Mouse (Mus musculus) thymus, postnatal 14 days (tissue): ENCODE results near the gene Syne3.

Experiments
- DNase-seq: peaks from one replicate; pipeline ENCODE4 v3.0.0; 2021

Gene Syne3

DNA sequence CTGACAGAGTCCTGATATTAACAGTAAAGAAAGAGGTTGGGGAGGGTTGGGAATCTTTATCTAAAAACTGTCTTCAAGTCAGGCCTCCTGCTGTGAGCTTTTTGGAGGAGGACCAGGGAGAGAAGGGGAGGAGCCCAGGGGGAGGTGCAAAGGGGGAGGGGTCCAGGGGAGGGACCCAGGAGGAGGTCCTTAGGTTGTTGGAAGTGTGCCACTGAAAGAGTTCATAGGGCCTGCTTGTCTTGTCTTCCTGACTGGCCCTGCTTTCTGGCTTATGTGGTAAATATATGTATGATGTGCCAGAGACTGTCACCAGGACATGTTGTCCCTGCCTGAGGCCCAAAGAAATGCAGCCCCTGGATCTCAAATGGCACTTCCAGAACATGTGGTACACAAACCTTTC is 49.2 kb downstream of the Syne3 start:
- DNase-seq, result no peak

- DNase-seq, result no peak
Observed at GRCm38 (mm10) chr12:104959966-104960365, 49.6 kb downstream of the Syne3 start.

- no peak for DNase-seq
Observed at GRCm38 (mm10) chr12:104958263-104958662, 51.3 kb downstream of the Syne3 start.

- DNase-seq, result no peak
Observed at GRCm38 (mm10) chr12:104957165-104957564, 52.4 kb downstream of the Syne3 start.

- DNase-seq, result no peak
Observed at GRCm38 (mm10) chr12:104956406-104956805, 53.2 kb downstream of the Syne3 start.

DNA sequence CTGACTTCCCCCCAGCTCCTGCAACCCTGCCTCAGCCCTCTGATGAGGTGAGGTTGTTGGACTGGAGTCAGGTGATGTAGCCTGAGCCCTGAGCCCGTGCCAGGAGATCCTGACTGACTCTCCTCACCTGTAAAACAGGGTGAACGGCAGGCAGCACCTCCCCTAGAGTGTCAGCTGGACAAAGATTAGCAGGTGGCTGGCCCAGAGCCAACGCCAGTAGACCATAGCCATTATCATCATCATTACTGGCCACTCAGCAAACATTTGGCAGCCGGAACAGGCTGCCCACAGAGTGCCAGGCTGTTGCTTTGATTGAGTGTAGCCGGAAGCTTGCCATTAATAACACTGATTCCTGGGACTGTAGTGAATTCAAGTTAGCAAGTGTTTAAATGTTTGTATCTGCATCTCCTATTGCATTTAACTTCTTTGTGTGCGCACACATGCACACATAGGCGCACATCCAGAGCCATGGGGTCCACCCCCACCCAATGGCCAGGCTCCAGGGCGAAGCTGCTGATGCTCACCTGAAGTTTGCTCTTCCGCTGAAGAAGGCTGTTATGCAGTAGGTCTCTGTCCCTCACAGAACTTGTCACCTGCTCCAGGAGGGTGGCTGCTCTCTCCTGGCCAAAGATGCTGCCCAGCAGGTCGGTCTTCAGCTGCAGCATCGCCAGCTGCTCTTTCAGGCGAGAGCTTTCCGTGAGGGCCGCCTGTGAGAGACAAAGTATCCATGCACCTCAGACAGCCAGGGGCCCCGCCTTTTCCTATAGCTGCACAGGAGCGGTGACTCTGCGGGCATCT is 54.4 kb downstream of the Syne3 start:
- no peak for DNase-seq

DNA sequence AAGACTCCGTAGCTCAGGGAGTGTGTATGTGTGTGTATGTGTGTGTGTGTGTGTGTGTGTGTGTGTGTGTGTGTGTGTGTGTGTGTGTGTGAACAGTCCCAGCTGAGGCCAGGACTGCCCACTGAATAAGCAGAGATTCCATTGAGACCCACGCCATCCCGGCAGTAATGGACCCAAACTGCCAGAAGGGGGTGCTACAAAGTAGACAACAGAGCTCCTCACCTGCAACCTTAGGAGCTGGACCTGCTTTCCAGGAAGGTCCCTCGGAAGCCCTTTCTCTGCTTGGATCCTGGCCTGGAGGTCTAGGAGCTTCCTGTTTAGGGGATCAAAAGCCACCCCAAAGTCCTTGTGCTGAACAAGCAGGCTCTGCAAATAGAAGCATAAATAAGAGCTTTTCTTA is 55.7 kb downstream of the Syne3 start:
- DNase-seq, result peak; percentile 72

- peak; percentile 86 for DNase-seq
Observed at GRCm38 (mm10) chr12:104952458-104952857, 57.2 kb downstream of the Syne3 start.

DNA sequence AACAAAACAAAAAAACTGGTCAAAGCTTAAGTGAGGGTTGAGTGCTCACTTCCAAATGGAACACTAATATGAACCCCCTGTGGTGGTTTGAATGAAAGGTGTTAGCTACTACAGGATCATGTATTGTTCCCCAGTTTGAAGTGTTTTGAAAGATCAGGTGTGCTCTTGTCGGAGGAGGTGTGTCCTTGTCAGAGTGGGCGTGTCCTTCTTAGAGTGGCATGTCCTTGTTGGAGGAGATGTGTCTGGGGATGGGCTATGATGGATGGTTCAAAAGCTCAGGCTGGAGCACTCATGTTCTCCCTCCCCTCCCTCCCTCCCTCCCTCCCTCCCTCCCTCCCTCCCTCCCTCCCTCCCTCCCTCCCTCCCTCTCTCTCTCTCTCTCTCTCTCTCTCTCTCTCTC is 61.7 kb downstream of the Syne3 start:
- no peak for DNase-seq

DNA sequence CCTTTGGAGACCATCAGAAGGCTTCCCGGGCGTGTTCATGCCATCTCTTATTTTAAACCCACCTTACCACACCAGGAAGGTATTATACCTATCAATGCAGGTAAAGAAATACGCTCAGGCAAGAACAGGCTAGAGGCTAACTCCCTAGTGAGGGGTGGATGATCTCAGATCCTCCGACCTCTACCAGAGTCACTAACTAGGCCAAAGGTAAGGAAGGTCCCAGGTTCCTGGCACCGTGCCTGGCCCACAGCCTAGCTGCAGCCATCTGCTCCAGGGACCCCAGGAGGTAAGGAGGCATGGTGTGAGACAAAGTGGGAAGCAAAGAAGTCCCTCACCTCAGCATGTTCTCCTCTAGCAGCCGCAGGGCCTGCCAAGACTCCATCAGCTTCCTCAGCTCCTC is 63.4 kb downstream of the Syne3 start:
- DNase-seq, result no peak

DNA sequence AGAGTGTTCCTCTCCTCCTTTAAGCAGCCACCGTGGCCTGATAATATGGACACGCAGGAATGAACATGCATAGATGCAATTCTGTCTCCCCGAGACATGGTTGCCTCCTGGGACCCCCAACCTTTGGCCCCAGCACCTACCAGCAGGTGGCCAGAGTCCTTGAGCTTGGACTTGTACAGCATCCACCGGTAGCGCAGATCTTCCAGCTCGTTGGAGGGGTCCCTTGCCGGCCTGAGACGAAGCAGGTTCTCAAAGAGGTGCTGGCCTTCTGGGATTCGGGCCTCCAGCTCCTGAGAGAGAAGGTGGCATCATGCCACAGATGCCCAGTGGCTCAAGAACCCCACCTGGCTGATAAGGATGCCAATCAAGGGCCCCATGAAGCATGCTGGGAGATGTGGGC is 69.1 kb downstream of the Syne3 start:
- no peak for DNase-seq

- no peak for DNase-seq
Observed at GRCm38 (mm10) chr12:104940027-104940386, 69.6 kb downstream of the Syne3 start.

- DNase-seq, result peak; percentile 60
Observed at GRCm38 (mm10) chr12:104939372-104940026, 70.1 kb downstream of the Syne3 start.

GRCm38 (mm10) chr12:104938935-104939334 is 70.7 kb downstream of the Syne3 start:
- no peak for DNase-seq

DNA sequence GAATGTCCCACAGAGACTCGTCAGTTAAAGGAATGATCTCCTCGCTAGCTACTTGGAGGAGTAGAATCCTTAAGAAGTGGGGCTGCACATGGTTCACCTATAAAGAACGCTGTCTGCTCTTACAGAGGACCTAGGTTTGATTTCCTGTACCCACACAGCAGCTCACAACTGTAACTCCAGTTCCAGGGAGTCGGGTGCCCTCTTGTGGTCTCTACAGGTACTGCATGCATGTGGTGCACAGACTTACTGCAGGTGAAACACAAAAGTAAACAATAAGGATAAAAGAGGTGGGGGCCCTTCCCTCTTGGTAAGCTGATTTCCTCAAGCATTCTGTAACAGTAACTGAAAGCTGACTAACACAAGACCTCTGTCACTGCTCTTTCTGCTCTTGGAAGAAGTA is 73.4 kb downstream of the Syne3 start:
- peak; percentile 41 for DNase-seq

DNA sequence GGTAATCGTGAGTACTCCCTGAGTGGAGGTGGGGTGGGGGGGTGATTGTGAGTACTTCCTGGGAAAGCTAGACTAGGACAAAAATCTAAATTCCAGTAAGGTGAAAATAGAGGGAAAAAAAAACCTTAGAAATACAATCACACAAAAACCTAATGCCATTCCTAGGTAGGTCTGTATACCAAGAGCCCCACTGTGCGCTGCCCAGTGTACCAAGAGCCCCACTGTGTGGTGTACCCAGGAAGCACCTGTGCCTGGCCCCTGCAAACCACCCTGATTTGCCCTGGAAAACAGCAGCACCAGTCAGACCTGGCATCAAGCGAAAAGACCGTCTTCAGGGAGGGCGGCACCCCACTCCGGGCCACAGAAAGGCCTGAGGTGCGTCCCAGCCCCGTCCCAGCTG is 74.5 kb downstream of the Syne3 start:
- no peak for DNase-seq

DNA sequence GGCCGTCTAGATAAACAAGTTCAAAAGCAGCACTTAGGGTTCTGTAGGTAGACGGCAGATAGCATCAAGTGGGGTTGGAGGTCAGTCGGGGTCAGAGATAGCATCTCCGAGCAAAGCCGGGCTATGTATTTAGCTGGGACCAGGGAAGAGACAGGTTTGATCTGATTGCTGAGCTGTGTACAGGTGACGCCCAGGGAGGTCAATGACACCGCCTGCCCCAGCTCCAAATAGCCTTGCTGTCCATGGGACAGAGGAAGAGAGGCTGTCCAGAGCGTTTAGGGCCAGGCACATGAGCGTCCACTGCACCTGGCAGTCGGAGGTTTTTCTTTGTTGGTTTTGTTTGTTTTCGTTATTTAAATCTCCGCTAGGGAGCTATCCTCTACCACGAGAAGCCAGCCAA is 75.8 kb downstream of the Syne3 start:
- no peak for DNase-seq

GRCm38 (mm10) chr12:104933217-104933616 is 76.4 kb downstream of the Syne3 start:
- DNase-seq, result peak; percentile 23

GRCm38 (mm10) chr12:104925765-104926164 is 83.8 kb downstream of the Syne3 start:
- no peak for DNase-seq

DNA sequence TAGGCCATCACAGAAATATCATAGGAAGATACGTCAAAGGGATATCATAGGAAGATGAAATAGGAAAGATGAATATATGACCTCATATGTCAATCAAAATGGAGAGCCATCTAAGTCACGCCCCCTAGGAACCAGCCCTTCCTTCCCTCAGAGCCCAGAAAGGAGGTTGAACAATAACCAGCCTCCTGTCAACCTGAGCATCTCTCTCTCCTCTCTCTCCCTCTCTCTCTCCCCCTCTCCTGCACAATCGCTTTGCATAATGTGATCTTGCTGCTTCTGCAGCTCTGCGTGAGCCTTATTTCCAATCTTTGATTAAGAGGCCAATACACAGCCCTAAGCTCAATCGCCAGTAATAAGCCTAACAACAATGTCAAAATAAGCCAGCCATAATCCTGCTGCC is 84.6 kb downstream of the Syne3 start:
- no peak for DNase-seq

GRCm38 (mm10) chr12:104924546-104924945 is 85.1 kb downstream of the Syne3 start:
- no peak for DNase-seq

DNA sequence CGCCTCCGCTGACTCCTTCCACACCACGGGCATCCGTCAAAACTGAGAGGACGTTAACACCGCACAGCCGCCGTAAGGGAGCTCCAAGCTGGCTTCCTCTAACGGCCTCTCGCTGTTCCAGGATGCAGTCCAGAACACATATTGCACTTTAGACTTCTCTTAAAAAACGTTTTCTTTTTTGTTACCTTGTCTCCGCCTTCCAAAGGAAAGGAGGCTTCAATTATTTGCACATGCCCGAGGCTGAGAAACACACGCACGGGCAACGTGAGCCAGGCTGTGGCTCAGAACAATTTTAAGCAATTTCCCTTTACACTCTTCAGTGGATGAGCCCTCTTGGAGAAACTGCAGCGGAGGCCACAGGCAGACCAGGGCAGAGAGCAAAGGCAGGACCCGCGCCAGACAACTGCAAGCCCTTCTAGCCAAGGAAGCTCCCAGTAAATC is 85.6 kb downstream of the Syne3 start:
- DNase-seq, result no peak

DNA sequence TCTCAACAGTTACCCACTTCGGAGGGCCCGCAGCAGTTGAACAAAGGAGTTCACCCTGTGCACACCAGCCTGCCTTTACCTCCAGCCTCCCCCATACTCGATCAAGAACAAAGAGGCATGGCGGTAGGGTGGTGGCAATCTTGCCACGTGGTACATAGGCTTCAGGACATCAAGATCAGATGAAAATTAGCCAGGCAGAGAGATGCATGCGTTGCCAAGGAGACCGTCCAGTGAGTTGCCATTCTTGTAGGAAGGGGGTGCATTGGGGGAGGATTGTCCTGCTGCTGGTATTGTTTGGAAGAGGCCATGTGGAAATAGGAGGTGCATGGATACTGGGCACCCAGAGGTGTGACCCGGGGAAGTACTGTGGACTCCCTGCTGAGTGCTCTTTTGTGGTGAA is 87.0 kb downstream of the Syne3 start:
- DNase-seq, result no peak

- DNase-seq, result no peak
Observed at GRCm38 (mm10) chr12:104921071-104921470, 88.5 kb downstream of the Syne3 start.

DNA sequence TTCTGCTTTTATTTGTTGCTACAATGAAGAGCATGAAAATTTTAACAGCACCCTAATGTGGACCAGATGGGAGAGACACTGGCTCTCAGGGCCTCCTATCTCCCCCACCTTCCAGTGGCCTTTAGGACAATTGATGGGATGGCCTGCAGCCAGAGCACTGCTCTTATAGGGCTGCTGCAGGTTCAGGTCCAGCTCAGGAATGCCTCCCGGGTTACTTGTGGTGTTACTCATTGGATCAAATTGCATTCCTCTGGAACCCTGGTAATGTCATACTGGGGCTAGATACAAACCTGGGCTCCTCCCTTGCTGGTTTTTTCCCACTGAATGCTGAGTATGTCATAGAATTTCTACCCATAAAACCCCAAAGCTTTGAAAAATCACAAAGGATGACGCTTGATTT is 90.4 kb downstream of the Syne3 start:
- no peak for DNase-seq
